Mouse (Mus musculus) forebrain, embryonic 10.5 days (tissue): ENCODE data around the gene Orai3. TPM values are rescaled to one million over a fixed set of nuclear protein-coding genes. Genes with fewer than 3 reads are reported as not detected.

Experiments
- DNase-seq: peaks from one replicate; pipeline ENCODE4 v3.0.0-alpha.2; 2017; ENCODE audit warnings: low spot score; ENCODE audit errors: extremely low spot score
- H3K27ac ChIP-seq: fragments of 300-500 bp; sonication (generic); 2 replicates; pipeline ENCODE4 v1.5.1; 2016; ENCODE audit warnings: mild to moderate bottlenecking
- H3K27me3 ChIP-seq: fragments of 300-500 bp; sonication (generic); 2 replicates; pipeline ENCODE4 v1.6.1; 2016; ENCODE audit warnings: mild to moderate bottlenecking; ENCODE audit not compliant: poor library complexity, severe bottlenecking
- H3K36me3 ChIP-seq: fragments of 300-500 bp; sonication (generic); replicated peaks from 2 replicates; pipeline ENCODE4 v1.6.1; 2016; ENCODE audit warnings: mild to moderate bottlenecking, moderate library complexity
- H3K4me1 ChIP-seq: fragments of 300-500 bp; sonication (generic); 2 replicates; pipeline ENCODE4 v1.6.1; 2016
- H3K4me3 ChIP-seq: fragments of 300-500 bp; sonication (generic); 2 replicates; pipeline ENCODE4 v1.5.1; 2016; ENCODE audit warnings: mild to moderate bottlenecking, moderate library complexity
- H3K9me3 ChIP-seq: fragments of 300-500 bp; sonication (generic); 2 replicates; pipeline ENCODE4 v1.6.1; 2016; ENCODE audit warnings: mild to moderate bottlenecking, moderate library complexity
- WGBS: fragments of 180-500 bp; shearing (Covaris S2); methylation state at CpG from one replicate; pipeline ENCODE4 v1.1.7; 2016; 5-methylcytosine and 5-hydroxymethylcytosine counted together
- polyA plus RNA-seq: library from polyadenylated mRNA; unstranded; fragments of >200 nt; fragmentation: Nextera tagmentation; extraction: Ambion mirVana; gene quantifications from 2 replicates; pipeline ENCODE4 v1.2.1, GENCODE M21; 2016

Orai3 gene
- polyA plus RNA-seq, 1 experiment from 2014 or later, result 8.4 TPM

DNA sequence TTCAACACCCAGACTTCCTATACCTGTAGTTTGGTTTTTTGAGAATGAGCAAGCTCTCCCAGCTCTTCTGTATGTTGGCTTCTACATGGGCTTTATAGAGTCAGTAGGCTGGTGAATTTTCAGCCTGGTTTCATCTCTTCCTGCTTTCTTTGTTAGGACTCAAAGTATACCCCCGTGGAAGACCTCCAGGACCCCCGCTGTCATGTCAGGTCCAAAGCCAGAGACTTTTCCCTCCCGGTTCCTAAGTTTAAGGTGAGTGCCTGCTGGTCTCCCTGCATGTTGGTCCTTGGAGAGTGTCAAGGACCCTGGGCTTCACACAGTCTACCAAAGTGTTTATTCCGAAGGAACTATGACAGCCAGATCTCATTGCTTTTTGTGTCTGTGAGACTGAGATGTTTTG, 8.7 kb downstream of the Orai3 start:
- H3K36me3 ChIP-seq, result peaks cover 51% of the 10 kb centered on the region

GRCm38 (mm10) chr7:127785308-127785707, 15.7 kb downstream of the Orai3 start, which contains the start of gene Gm49388:
Gene Gm49388 (plus strand): TSS chr7:127785608.
- H3K4me3 ChIP-seq, result no peak within 1 kb of the TSS
- H3K27ac ChIP-seq, result no peak within 1 kb of the TSS
- peaks cover 100% of the 10 kb centered on the region for H3K36me3 ChIP-seq
- H3K9me3 ChIP-seq, result no peaks in the 10 kb centered on the region
- no peaks in the 10 kb centered on the region for H3K27me3 ChIP-seq
- no peak for DNase-seq
- H3K4me1 ChIP-seq, result no peaks in the 10 kb centered on the region
- 89% methylated on average over 7 of the region's 7 CpGs for WGBS

More for the DNA sequence above, 8.7 kb downstream of the Orai3 start:
- H3K4me3 ChIP-seq, result peak overlapping the region; percentile 95
- no peak for DNase-seq
- no peaks in the 10 kb centered on the region for H3K27me3 ChIP-seq
- 79% methylated on average over 4 of the region's 4 CpGs for WGBS
- no peaks in the 10 kb centered on the region for H3K9me3 ChIP-seq
- H3K27ac ChIP-seq, result peak overlapping the region; percentile 100
- peaks cover 20% of the 10 kb centered on the region for H3K4me1 ChIP-seq

GRCm38 (mm10) chr7:127797076-127797845, 27.6 kb downstream of the Orai3 start:
- DNase-seq, result no peak
- Histone ChIP-seq H3K9me3 (no peaks in the 10 kb centered on the region), H3K4me1 (peaks cover 11% of the 10 kb centered on the region), H3K36me3 (peaks cover 94% of the 10 kb centered on the region), H3K4me3 (no peak overlapping the region), H3K27me3 (no peaks in the 10 kb centered on the region), H3K27ac (no peak overlapping the region)
- WGBS, result 95% methylated on average over 23 of the region's 23 CpGs

DNA sequence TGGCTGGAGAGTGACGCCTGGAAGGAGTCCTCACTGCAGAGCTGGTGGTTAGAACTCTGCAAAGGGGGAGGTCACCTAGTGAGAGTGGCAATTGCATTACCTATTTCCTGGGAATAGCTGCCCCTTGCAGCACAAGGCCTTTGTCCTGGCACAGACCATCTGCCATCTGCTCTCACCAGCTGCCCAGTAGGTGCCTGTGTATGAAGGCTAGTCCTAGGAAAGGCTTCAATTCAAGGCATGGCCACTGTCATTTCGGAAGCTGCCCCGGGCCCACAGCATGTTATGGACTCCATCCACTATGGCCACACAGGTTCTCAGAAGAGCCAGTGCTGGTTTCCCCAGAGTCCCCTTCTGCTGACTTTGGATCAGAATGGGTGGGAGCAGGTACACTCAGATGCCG, 29.0 kb downstream of the Orai3 start:
- no peak overlapping the region for H3K27ac ChIP-seq
- no peaks in the 10 kb centered on the region for H3K9me3 ChIP-seq
- H3K27me3 ChIP-seq, result no peaks in the 10 kb centered on the region
- peaks cover 93% of the 10 kb centered on the region for H3K36me3 ChIP-seq
- peaks cover 11% of the 10 kb centered on the region for H3K4me1 ChIP-seq
- no peak for DNase-seq
- 91% methylated on average over 4 of the region's 4 CpGs for WGBS
- H3K4me3 ChIP-seq, result no peak overlapping the region

- Histone ChIP-seq H3K27me3 (no peaks in the 10 kb centered on the region), H3K9me3 (no peaks in the 10 kb centered on the region), H3K4me3 (no peak overlapping the region), H3K36me3 (peaks cover 93% of the 10 kb centered on the region), H3K27ac (no peak overlapping the region), H3K4me1 (peaks cover 11% of the 10 kb centered on the region)
- no peak for DNase-seq
- 91% methylated on average over 13 of the region's 13 CpGs for WGBS
Measured at GRCm38 (mm10) chr7:127799211-127799610, 29.6 kb downstream of the Orai3 start.

- no peak for DNase-seq
- no peaks in the 10 kb centered on the region for H3K9me3 ChIP-seq
- peaks cover 11% of the 10 kb centered on the region for H3K4me1 ChIP-seq
- WGBS, result 95% methylated on average over 1 of the region's 1 CpGs
- H3K27ac ChIP-seq, result no peak overlapping the region
- no peak overlapping the region for H3K4me3 ChIP-seq
- H3K36me3 ChIP-seq, result peaks cover 89% of the 10 kb centered on the region
- no peaks in the 10 kb centered on the region for H3K27me3 ChIP-seq
Measured at GRCm38 (mm10) chr7:127799738-127800137, 30.1 kb downstream of the Orai3 start.

DNA sequence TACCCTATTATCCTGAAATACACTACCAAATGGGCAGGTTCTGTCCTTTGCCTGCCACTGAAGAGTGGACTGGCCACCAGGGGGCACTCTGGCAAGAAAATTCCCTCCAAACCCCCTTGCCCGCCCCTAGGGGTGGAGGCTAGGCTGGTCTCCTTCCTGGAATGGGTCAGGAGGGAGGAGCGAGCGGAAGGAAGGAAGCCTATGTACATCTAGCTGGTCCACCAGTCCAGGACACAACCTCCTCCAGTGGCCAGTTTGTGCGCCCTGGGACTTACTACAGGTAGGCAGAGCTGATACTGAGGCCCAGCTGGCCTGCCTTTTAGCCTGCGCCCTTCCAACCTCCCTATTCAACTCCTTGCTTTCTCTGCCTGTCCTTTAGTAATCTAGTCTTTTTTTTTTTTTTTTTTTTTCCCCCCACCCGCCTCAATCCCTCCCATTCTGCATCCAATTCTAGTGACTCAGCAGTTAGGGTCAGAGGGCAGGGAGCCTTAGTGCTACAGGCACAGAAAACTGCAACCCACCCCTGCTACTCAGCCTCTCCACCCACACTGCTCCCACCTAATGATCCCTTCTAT, 30.9 kb downstream of the Orai3 start, which contains the start of gene Hsd3b7:
Gene Hsd3b7, plus strand, starts transcription at position 170 of the 575 bp plus-strand sequence.
- no peaks in the 10 kb centered on the region for H3K27me3 ChIP-seq
- peak within 1 kb of the TSS; percentile 62; the same call in 1 of the 2 replicates for H3K27ac ChIP-seq
- WGBS, result 32% methylated on average over 6 of the region's 6 CpGs
- DNase-seq, result peak; percentile 86
- peak within 1 kb of the TSS; percentile 25 for H3K4me3 ChIP-seq
- H3K4me1 ChIP-seq, result peaks cover 11% of the 10 kb centered on the region
- H3K36me3 ChIP-seq, result peaks cover 83% of the 10 kb centered on the region
- H3K9me3 ChIP-seq, result no peaks in the 10 kb centered on the region

GRCm38 (mm10) chr7:127801010-127801621, 31.5 kb downstream of the Orai3 start:
- Histone ChIP-seq H3K27me3 (no peaks in the 10 kb centered on the region), H3K4me3 (peak overlapping the region; percentile 25; the same call in 1 of the 2 replicates), H3K36me3 (peaks cover 79% of the 10 kb centered on the region), H3K9me3 (no peaks in the 10 kb centered on the region), H3K27ac (0 out of 2 replicates have a peak overlapping the region, but pooled peaks have one; percentile 62), H3K4me1 (peaks cover 11% of the 10 kb centered on the region)
- 91% methylated on average over 8 of the region's 8 CpGs for WGBS
- DNase-seq, result no peak

DNA sequence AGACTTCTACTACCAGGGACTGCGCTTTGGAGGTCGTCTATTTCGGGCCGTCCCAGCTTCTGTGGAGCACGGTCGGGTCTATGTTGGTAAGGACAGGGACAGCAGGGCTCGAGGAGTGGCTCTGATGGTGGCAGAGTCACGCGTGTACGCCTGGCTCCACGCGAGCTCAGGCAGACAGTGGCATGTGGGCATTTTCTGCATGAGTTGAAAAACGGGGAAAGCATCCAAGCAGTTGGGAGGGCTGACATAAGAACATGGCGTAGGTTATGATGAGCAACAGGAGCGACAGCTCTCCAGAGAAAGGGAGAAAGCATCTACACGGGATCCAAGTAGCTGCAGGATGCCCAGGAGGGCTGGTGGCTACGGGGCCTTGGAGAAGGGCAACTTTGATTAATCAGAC, 32.7 kb downstream of the Orai3 start:
- H3K27ac ChIP-seq, result no peak overlapping the region
- no peaks in the 10 kb centered on the region for H3K27me3 ChIP-seq
- WGBS, result 93% methylated on average over 17 of the region's 17 CpGs
- DNase-seq, result no peak
- H3K36me3 ChIP-seq, result peaks cover 67% of the 10 kb centered on the region
- H3K4me1 ChIP-seq, result peaks cover 11% of the 10 kb centered on the region
- H3K4me3 ChIP-seq, result no peak overlapping the region
- no peaks in the 10 kb centered on the region for H3K9me3 ChIP-seq

- Histone ChIP-seq H3K4me1 (no peaks in the 10 kb centered on the region), H3K36me3 (peaks cover 47% of the 10 kb centered on the region), H3K4me3 (no peak overlapping the region), H3K27ac (no peak overlapping the region), H3K9me3 (no peaks in the 10 kb centered on the region), H3K27me3 (no peaks in the 10 kb centered on the region)
- DNase-seq, result no peak
- 72% methylated on average over 5 of the region's 5 CpGs for WGBS
Measured at GRCm38 (mm10) chr7:127808821-127809220, 39.2 kb downstream of the Orai3 start.

DNA sequence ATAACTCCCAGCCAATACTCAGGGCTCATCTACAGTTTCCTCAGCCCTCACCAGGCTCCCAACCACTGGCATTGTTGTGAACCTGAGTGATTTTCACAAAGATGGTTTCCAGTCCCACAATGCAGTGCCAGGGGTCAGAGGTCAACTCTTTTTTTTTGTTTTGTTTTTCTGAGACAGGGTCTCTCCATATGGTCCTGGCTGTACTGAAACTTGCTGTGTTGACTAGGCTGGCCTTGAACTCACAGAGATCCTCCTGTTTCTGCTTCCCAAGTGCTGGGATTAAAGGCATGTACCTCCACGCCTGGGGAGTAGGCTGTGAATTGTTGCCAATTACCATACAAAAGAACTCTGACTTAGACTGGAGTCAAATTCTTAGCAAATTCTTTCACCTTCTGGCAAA, 40.2 kb downstream of the Orai3 start:
- no peak for DNase-seq
- Histone ChIP-seq H3K4me3 (no peak overlapping the region), H3K9me3 (no peaks in the 10 kb centered on the region), H3K36me3 (peaks cover 52% of the 10 kb centered on the region), H3K4me1 (no peaks in the 10 kb centered on the region), H3K27me3 (no peaks in the 10 kb centered on the region), H3K27ac (no peak overlapping the region)
- 94% methylated on average over 1 of the region's 1 CpGs for WGBS

- Histone ChIP-seq H3K4me1 (no peaks in the 10 kb centered on the region), H3K27ac (no peak overlapping the region), H3K36me3 (peaks cover 53% of the 10 kb centered on the region), H3K4me3 (no peak overlapping the region), H3K27me3 (no peaks in the 10 kb centered on the region), H3K9me3 (no peaks in the 10 kb centered on the region)
- 80% methylated on average over 10 of the region's 10 CpGs for WGBS
- no peak for DNase-seq
Measured at GRCm38 (mm10) chr7:127810650-127811049, 41.0 kb downstream of the Orai3 start.

GRCm38 (mm10) chr7:127811240-127811639, 41.6 kb downstream of the Orai3 start:
- Histone ChIP-seq H3K36me3 (peaks cover 56% of the 10 kb centered on the region), H3K27me3 (no peaks in the 10 kb centered on the region), H3K4me3 (no peak overlapping the region), H3K27ac (no peak overlapping the region), H3K9me3 (no peaks in the 10 kb centered on the region), H3K4me1 (0 out of 2 replicates have a peak, but pooled peaks cover 5% of the 10 kb centered on the region)
- 84% methylated on average over 4 of the region's 4 CpGs for WGBS
- no peak for DNase-seq
